Mouse (Mus musculus) midbrain, embryonic 12.5 days (tissue): ENCODE measurements around the gene Tmem125. TPM values are rescaled to one million over a fixed set of nuclear protein-coding genes. Genes with fewer than 3 reads are reported as not detected.

Source experiments
- ATAC-seq: fragments of 200-750 bp; cut with Nextera tagmentation; 2 replicates; pipeline ENCODE4 v1.8.0; 2017; ENCODE audit warnings: low read depth, moderate TSS enrichment, moderate library complexity; ENCODE audit not compliant: low FRiP score
- H3K27ac ChIP-seq: fragments of 300-500 bp; sonication (generic); replicated peaks from 2 replicates; pipeline ENCODE4 v1.5.1; 2016; ENCODE audit warnings: mild to moderate bottlenecking
- H3K27me3 ChIP-seq: fragments of 300-500 bp; sonication (generic); 2 replicates; pipeline ENCODE4 v1.6.1; 2016; ENCODE audit warnings: mild to moderate bottlenecking
- H3K36me3 ChIP-seq: fragments of 300-500 bp; sonication (generic); 2 replicates; pipeline ENCODE4 v1.6.1; 2016
- H3K4me1 ChIP-seq: fragments of 300-500 bp; sonication (generic); 2 replicates; pipeline ENCODE4 v1.6.1; 2016
- H3K4me2 ChIP-seq: fragments of 300-500 bp; sonication (generic); replicated peaks from 2 replicates; pipeline ENCODE4 v1.6.1; 2016; ENCODE audit warnings: mild to moderate bottlenecking, moderate library complexity
- H3K4me3 ChIP-seq: fragments of 300-500 bp; sonication (generic); 2 replicates; pipeline ENCODE4 v1.5.1; 2016; ENCODE audit warnings: mild to moderate bottlenecking
- H3K9ac ChIP-seq: fragments of 300-500 bp; sonication (generic); replicated peaks from 2 replicates; pipeline ENCODE4 v1.6.1; 2016; ENCODE audit warnings: mild to moderate bottlenecking, moderate library complexity
- H3K9me3 ChIP-seq: fragments of 300-500 bp; sonication (generic); 2 replicates; pipeline ENCODE4 v1.6.1; 2016; ENCODE audit warnings: mild to moderate bottlenecking
- WGBS: fragments of 180-500 bp; shearing (Covaris S2); methylation state at CpG from one replicate; pipeline ENCODE4 v1.1.7; 2016; 5-methylcytosine and 5-hydroxymethylcytosine counted together
- polyA plus RNA-seq: library from polyadenylated mRNA; unstranded; fragments of >200 nt; fragmentation: Nextera tagmentation; extraction: Ambion mirVana; gene quantifications from 2 replicates; pipeline ENCODE4 v1.2.1, GENCODE M21; 2016

Gene Tmem125
- polyA plus RNA-seq: 0.13 and 0.26 TPM in 2 replicates

DNA sequence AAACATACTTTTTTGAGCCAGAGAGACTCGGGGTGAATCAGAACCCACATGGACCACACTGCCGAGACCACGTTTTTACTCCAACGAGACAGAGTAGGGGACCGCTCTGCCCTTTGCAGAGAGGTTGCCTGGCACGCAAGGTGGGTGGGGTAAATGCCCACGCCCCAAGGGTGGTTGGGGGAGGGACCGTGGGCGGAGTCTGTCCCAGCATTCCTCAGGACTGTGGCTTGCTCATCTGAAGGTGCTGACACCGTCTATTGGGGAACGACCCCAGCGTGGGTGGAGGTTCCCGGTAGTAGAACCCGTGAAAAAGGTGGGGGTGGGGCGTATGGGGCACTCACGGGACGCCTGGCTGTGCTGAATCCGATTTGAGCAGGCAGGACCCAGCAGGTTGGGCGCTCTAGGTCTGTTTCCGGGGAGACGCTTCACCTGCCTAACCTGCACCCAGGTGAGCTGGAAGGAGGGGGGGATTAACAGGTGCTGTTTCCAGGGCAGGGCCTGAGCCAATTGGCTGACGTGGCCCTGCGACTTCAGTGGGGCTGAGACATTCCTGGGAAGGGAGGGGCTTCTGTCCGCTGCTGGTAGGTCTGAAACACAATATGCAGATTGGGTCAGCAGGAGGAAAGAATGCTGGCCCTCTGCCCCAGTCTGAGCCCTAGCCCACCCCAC lies at the start of gene Tmem125:
TSS of gene Tmem125 (minus strand) at position 453 of the 669 bp plus-strand sequence.
- peaks cover 2% of the 10 kb centered on the region for H3K9me3 ChIP-seq
- ATAC-seq: 0 out of 2 replicates have a peak, but pooled peaks have one; percentile 16
- H3K36me3 ChIP-seq: no peaks in the 10 kb centered on the region
- H3K27ac ChIP-seq: no peak within 1 kb of the TSS
- no peak within 1 kb of the TSS for H3K9ac ChIP-seq
- H3K4me2 ChIP-seq: peak within 1 kb of the TSS; percentile 52
- peaks cover 49% of the 10 kb centered on the region for H3K27me3 ChIP-seq
- peaks cover 11% of the 10 kb centered on the region; the same call in 1 of the 2 replicates for H3K4me1 ChIP-seq
- H3K4me3 ChIP-seq: peak within 1 kb of the TSS; percentile 20
- WGBS: 3% methylated on average over 24 of the region's 24 CpGs

DNA sequence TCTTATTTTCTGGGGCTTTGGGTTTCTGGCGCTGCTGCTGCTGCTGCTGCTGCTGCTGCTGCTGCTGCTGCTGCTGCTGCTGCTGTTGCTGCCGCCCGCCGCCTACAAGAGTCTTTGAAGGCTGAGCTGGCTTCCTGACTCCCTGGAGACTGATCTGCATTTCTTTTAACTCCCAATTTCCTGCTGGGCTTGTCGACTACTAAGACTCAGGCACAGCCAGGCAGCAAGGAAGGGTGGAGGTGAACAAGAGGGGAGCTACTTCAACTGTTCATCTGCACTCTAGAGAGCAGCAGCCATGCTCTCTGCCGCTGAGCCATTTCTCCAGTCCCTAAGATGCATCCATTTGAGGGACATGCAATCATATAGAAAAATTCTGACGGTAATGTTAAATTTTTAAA lies 45.9 kb upstream of the Tmem125 start:
- no peak overlapping the region for H3K4me3 ChIP-seq
- H3K36me3 ChIP-seq: no peaks in the 10 kb centered on the region
- H3K27me3 ChIP-seq: no peaks in the 10 kb centered on the region
- peak overlapping the region; percentile 49 for H3K27ac ChIP-seq
- H3K9me3 ChIP-seq: no peaks in the 10 kb centered on the region
- 3% methylated on average over 7 of the region's 7 CpGs for WGBS
- H3K4me1 ChIP-seq: peaks cover 8% of the 10 kb centered on the region; the same call in 1 of the 2 replicates
- ATAC-seq: no peak
- H3K9ac ChIP-seq: no peak overlapping the region
- peak overlapping the region; percentile 34 for H3K4me2 ChIP-seq

GRCm38 (mm10) chr4:118589053-118589732 lies 45.3 kb upstream of the Tmem125 start:
- 55% methylated on average over 12 of the region's 12 CpGs for WGBS
- H3K27me3 ChIP-seq: no peaks in the 10 kb centered on the region
- H3K27ac ChIP-seq: peak overlapping the region; percentile 49
- H3K36me3 ChIP-seq: no peaks in the 10 kb centered on the region
- no peak for ATAC-seq
- no peak overlapping the region for H3K4me3 ChIP-seq
- H3K9ac ChIP-seq: no peak overlapping the region
- H3K4me1 ChIP-seq: peaks cover 8% of the 10 kb centered on the region; the same call in 1 of the 2 replicates
- H3K4me2 ChIP-seq: peak overlapping the region; percentile 34; the same call in 1 of the 2 replicates
- H3K9me3 ChIP-seq: no peaks in the 10 kb centered on the region

DNA sequence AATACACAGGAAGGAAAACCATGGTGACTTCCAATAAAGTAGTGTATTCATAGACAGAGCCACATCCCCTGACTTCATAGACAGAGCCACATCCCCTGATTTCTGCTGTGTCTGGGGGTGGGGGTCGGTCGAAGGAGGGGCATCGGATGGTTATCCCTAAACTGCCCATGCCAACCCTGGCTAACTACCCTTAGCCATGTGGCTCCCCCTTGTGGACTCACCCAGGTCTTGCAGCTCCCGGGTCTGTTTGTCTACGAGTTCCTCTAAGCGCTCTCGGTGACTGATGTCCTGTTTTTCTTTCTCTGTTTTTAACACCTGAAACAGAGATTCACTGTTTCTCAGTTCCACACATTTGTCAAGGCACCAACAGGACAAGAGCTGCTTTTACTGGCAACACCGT lies 38.8 kb upstream of the Tmem125 start:
- no peaks in the 10 kb centered on the region for H3K27me3 ChIP-seq
- H3K4me3 ChIP-seq: no peak overlapping the region
- H3K4me2 ChIP-seq: no peak overlapping the region
- H3K27ac ChIP-seq: no peak overlapping the region
- no peaks in the 10 kb centered on the region for H3K9me3 ChIP-seq
- H3K9ac ChIP-seq: no peak overlapping the region
- no peak for ATAC-seq
- H3K36me3 ChIP-seq: no peaks in the 10 kb centered on the region
- H3K4me1 ChIP-seq: peaks cover 6% of the 10 kb centered on the region
- WGBS: 95% methylated on average over 8 of the region's 8 CpGs

GRCm38 (mm10) chr4:118581508-118581907 lies 37.7 kb upstream of the Tmem125 start:
- Histone ChIP-seq H3K4me2 (no peak overlapping the region), H3K9ac (no peak overlapping the region), H3K36me3 (no peaks in the 10 kb centered on the region), H3K4me3 (no peak overlapping the region), H3K4me1 (peaks cover 6% of the 10 kb centered on the region), H3K9me3 (no peaks in the 10 kb centered on the region), H3K27ac (no peak overlapping the region), H3K27me3 (0 out of 2 replicates have a peak, but pooled peaks cover 5% of the 10 kb centered on the region)
- 37% methylated on average over 11 of the region's 11 CpGs for WGBS
- ATAC-seq: no peak

DNA sequence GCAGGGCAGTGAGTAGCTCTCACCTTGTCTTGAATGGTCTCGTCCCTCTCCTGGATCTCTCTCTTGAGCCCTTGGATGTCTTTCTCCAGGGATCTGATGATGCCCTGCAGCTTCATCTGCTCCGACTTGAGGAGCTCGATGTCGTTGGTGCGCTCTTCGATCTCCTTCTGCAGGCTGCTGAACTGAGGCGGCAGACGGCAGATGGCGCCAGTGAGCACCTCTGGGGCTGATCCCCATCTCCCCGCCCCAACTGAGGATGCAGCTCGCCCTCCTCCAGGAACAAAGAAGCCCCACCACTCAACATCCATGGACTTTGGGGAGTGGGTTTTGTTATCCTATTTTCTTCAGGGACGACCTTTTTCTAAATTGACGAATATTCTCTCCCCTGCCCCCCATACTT lies 35.5 kb upstream of the Tmem125 start:
- Histone ChIP-seq H3K4me2 (no peak overlapping the region), H3K27me3 (0 out of 2 replicates have a peak, but pooled peaks cover 5% of the 10 kb centered on the region), H3K9ac (no peak overlapping the region), H3K36me3 (no peaks in the 10 kb centered on the region), H3K27ac (no peak overlapping the region), H3K4me3 (no peak overlapping the region), H3K4me1 (peaks cover 6% of the 10 kb centered on the region), H3K9me3 (no peaks in the 10 kb centered on the region)
- ATAC-seq: no peak
- WGBS: 44% methylated on average over 13 of the region's 13 CpGs

DNA sequence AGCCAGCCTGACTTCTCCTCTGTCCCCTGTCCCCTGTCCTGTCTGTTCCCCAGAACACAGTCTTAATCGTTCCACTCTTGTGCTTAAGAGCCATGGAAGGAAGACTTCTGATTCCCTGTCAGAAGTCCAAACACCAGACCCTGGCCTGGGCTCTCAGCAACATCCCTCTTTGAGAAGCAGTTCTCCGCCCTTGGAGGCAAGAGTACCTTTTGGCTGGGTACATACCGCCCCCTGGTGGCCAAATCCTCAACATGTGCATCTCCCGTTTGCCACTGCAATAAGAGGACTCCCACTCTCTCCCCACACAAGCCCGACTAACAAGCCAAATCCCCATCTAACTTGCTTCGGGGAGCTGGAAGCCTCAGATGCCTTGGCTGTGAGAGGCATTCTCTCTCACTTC lies 32.3 kb upstream of the Tmem125 start:
- Histone ChIP-seq H3K4me3 (no peak overlapping the region), H3K9me3 (no peaks in the 10 kb centered on the region), H3K36me3 (no peaks in the 10 kb centered on the region), H3K27me3 (0 out of 2 replicates have a peak, but pooled peaks cover 10% of the 10 kb centered on the region), H3K4me2 (no peak overlapping the region), H3K27ac (no peak overlapping the region), H3K4me1 (no peaks in the 10 kb centered on the region), H3K9ac (no peak overlapping the region)
- 0 out of 2 replicates have a peak, but pooled peaks have one; percentile 34 for ATAC-seq
- WGBS: 6% methylated on average over 6 of the region's 6 CpGs

GRCm38 (mm10) chr4:118571441-118571840 lies 27.6 kb upstream of the Tmem125 start:
- Histone ChIP-seq H3K9ac (no peak overlapping the region), H3K27ac (no peak overlapping the region)
- WGBS: 85% methylated on average over 15 of the region's 15 CpGs

GRCm38 (mm10) chr4:118569320-118569719 lies 25.5 kb upstream of the Tmem125 start:
- Histone ChIP-seq H3K27ac (no peak overlapping the region), H3K4me1 (no peaks in the 10 kb centered on the region), H3K4me2 (no peak overlapping the region), H3K9ac (no peak overlapping the region), H3K36me3 (no peaks in the 10 kb centered on the region), H3K4me3 (no peak overlapping the region), H3K27me3 (peaks cover 5% of the 10 kb centered on the region), H3K9me3 (no peaks in the 10 kb centered on the region)
- no peak for ATAC-seq
- WGBS: 81% methylated on average over 23 of the region's 23 CpGs

More at GRCm38 (mm10) chr4:118571441-118571840, 27.6 kb upstream of the Tmem125 start:
- Histone ChIP-seq H3K9me3 (no peaks in the 10 kb centered on the region), H3K4me3 (no peak overlapping the region), H3K27me3 (peaks cover 5% of the 10 kb centered on the region), H3K4me1 (no peaks in the 10 kb centered on the region), H3K36me3 (no peaks in the 10 kb centered on the region), H3K4me2 (no peak overlapping the region)
- ATAC-seq: no peak

DNA sequence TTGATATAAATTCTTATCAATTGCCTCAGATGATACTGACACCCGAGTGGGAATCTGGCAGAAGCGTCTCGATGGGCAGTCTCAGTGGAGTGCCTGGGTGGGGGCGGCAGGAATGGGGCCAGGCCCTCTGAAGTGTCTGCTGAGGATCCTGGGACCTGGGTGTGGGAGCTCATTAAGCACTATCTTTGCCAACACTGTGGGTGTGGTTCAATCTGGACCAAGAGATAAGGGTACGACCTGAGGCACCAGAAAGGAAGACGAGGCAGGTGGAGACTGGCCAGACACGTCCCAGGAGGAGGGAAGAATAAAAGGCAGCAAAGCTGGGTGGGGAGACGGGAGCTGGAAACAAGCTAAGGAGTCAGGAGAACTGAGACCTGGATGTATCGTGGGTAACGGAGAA lies 24.9 kb upstream of the Tmem125 start:
- ATAC-seq: no peak
- H3K4me1 ChIP-seq: no peaks in the 10 kb centered on the region
- H3K4me3 ChIP-seq: no peak overlapping the region
- H3K27me3 ChIP-seq: peaks cover 5% of the 10 kb centered on the region
- H3K36me3 ChIP-seq: no peaks in the 10 kb centered on the region
- H3K4me2 ChIP-seq: no peak overlapping the region
- H3K9ac ChIP-seq: no peak overlapping the region
- no peaks in the 10 kb centered on the region for H3K9me3 ChIP-seq
- H3K27ac ChIP-seq: no peak overlapping the region
- 75% methylated on average over 10 of the region's 10 CpGs for WGBS

GRCm38 (mm10) chr4:118566161-118566676 lies 22.4 kb upstream of the Tmem125 start:
- H3K4me1 ChIP-seq: no peaks in the 10 kb centered on the region
- ATAC-seq: no peak
- no peak overlapping the region for H3K27ac ChIP-seq
- no peak overlapping the region for H3K4me3 ChIP-seq
- no peaks in the 10 kb centered on the region; the same call in none of the 2 replicates for H3K27me3 ChIP-seq
- H3K4me2 ChIP-seq: no peak overlapping the region
- 36% methylated on average over 7 of the region's 7 CpGs for WGBS
- H3K9me3 ChIP-seq: peaks cover 4% of the 10 kb centered on the region; the same call in 1 of the 2 replicates
- H3K9ac ChIP-seq: no peak overlapping the region
- H3K36me3 ChIP-seq: no peaks in the 10 kb centered on the region

DNA sequence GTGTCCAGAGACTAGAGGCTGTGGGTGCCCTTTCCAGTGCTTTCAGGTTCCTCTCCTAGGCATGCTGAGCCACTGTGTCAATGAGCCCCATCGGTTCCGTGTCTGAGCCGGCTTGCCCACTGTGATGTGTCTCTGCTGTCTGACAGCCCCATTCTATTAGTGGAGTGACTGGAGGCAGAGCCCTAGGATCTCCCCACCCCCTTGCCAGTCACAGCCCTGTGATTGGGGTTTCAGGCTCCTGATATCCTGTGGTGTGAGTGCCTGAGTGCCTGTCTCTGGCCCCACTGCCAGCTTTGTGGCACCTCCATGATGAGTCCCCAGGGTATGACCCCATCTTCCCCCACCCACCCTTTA lies 21.1 kb upstream of the Tmem125 start:
- Histone ChIP-seq H3K4me3 (no peak overlapping the region), H3K27ac (0 out of 2 replicates have a peak overlapping the region, but pooled peaks have one; percentile 32)
- peak; percentile 45; the same call in 1 of the 2 replicates for ATAC-seq

More for the DNA sequence above, 21.1 kb upstream of the Tmem125 start:
- no peaks in the 10 kb centered on the region for H3K4me1 ChIP-seq
- no peak overlapping the region for H3K4me2 ChIP-seq
- no peaks in the 10 kb centered on the region for H3K36me3 ChIP-seq
- H3K9me3 ChIP-seq: peaks cover 4% of the 10 kb centered on the region; the same call in 1 of the 2 replicates
- 23% methylated on average over 3 of the region's 3 CpGs for whole genome bisulfite sequencing
- H3K27me3 ChIP-seq: no peaks in the 10 kb centered on the region; the same call in 1 of the 2 replicates
- no peak overlapping the region for H3K9ac ChIP-seq
